Mouse (Mus musculus) mesoderm, embryonic 11.5 days (tissue): ENCODE data around the gene Gna12.
A peak's percentile ranks its signal among the peaks of the same experiment; 100 is the strongest.

Source experiments
- DNase-seq: peaks from one replicate; pipeline ENCODE4 v3.0.0-alpha.2; 2012; ENCODE audit warnings: low read depth, low spot score

Gene Gna12

DNA sequence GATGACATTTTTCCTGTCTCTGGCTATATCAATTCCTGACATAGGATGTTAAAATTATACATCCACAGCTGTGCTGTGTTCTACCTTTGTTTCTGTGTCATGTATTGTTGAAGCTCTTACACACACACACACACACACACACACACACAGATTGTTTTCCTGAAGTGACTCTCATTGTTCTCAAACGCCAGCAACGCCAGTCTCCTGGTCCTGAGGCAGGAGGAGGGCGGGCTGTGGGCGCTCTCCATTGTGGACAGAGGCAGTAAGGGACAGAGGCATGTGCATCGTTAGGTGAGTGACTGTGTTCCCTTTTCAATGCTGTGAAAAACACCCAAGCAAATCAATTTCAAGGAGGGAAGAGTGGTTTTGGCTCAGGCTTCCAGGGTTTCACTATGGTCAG, 77.0 kb downstream of the Gna12 start:
- DNase-seq = no peak

GRCm38 (mm10) chr5:140752639-140753038, 77.6 kb downstream of the Gna12 start:
- DNase-seq = no peak

DNA sequence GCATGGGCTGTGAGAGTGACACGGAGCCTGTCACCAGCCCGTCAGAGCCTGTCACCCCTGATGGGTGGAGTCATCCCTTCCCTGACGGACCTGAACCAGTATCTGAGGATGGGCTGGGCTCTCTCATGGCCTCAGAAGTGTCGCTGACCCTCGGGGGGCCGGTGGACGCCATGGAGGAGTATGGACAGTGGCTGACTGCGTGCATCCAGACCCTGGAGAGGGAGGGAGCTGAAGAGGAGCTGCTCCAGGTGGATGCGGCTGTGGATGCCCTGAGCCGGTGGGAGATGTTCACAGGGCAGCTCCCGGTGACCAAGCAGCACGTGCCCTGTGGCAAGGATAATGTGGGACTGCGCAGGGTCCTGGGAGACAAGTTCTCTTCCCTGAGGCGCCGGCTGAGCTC, 78.2 kb downstream of the Gna12 start:
- DNase-seq = no peak

DNA sequence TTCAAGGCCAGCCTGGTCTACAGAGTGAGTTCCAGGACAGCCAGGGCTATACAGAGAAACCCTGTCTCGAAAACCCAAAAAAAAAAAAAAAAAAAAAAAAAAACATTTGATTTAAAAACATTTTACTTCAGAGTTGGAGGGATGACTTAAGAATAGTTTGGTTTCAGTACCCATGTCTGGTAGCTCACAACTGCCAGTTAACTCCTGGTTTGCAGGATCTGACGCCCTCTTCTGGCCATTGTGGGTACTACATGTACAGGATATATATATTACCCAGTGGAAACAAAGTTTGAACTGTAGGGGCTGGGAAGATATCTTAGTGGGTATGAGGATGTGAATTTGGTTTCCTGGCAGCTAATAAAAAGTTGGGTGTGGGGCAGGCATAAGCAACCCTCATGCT, 79.3 kb downstream of the Gna12 start:
- DNase-seq = peak; percentile 44

DNA sequence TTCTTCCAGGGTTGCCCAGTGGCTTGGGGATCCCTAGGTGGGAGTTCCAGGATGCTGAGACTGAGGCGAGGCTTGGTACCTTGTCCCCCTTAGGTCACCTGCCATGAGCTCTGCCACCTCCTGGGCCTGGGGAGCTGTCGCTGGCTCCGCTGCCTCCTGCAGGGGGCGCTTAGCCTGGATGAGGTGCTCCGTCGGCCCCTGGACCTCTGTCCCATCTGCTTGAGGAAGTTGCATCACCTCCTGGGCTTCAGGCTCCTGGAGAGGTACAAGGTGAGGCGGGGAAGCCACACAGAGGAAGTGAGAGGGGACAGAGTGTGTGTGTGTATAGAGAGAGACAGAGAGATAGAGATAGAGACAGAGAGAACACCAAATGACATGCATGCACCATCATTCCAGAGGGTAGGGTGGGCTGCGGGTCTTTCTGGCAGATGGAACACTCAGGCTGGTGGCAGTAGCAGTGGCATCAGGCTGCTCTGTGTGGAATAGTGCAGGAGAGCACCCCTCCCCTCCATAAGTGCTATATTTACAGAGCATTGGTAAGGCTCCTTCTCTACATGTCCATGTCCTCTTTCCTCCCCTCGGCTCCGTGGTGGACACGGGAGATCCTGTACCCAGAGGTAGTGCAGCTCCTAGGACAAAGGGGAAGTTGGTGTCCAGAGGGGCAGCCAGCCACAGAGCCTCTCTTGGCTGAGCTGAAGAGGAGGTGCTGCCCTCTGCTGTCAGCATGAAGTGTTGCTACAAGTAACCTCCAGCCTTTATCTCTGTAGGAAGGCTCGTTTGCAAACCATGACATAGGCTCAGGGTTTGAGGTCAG, 81.0 kb downstream of the Gna12 start:
- DNase-seq = peak; percentile 86

DNA sequence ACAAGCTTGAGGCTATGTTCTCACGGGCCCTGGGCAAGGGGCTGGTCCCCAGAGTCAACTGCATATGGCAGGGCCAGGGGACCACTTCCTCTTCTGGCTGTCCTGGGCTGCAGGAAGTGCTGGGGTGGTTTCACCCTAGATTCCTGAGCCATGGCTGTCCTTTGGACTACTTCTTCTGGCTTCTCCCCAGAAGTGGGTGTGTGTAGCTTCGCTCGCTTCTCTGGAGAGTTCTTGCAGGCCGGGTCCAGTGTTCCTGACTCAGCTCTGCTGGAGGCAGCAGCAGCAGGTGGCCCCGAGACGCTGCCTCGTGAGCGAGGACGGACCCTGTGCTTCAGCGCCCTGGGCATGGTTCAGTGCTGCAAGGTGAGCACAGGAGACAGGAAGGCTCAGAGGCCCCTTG, 81.8 kb downstream of the Gna12 start:
- no peak for DNase-seq

- no peak for DNase-seq
Measured at GRCm38 (mm10) chr5:140743706-140744131, 86.5 kb downstream of the Gna12 start.

DNA sequence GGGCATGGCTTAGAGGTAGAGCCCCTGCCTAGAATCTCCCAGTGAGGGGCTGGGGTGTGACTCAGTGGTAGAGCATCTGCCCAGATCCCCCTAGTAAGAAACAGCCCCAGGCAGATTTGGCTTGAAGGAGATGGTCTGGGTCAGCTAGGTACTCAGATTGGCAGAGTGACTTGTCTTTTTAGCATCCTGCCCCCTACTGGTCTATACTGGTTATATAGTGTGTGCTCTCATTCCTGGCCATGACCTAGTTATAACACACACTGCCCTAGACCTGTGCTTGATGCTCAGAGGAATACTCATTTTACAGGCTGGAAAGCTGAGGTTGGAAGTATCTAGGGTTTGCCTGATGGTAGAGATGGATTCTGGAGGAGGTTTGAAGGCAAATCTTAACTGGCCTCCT, 88.4 kb downstream of the Gna12 start:
- DNase-seq = no peak

- DNase-seq = no peak
Measured at GRCm38 (mm10) chr5:140741040-140741439, 89.2 kb downstream of the Gna12 start.

- DNase-seq = no peak
Measured at GRCm38 (mm10) chr5:140739813-140740212, 90.4 kb downstream of the Gna12 start.

DNA sequence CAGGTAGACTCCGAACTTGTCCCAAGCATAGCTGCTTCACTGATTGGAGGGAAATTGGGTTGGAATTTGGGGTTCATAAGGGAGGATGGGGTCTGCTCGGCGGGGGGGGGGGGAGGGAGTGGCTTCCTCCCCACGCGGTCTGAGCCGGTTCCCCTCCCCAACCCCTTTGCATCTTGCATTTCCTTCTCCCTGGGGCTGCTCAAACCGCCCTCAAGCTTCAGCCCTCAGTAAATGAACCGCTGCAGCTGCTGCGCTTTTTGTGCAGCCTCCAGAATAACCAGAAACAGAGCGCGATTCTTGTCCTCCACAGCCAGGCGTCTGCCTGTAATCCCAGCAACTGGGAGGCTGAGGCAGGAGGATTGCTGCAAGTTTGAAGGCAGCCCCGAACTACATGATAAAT, 94.1 kb downstream of the Gna12 start:
- DNase-seq = no peak

DNA sequence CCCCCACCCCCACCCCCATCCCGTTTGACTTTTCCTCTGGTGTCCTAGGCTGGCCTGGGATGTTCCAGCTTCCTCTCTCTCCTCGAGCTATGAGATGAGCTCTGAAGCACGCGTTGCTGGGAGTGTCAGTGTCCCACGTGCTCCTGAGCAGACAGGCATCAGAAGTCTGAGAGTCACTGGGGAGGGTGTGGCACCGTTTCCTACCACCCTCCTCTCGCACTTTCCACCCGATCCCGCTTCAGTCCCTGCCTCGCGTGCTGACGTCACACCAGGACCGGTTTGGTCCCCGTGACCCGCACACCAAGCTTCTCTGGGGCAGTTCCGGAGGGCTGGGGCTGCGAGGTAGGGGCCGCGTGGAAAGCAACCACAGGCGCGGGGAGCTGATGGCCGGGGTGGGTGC, 94.9 kb downstream of the Gna12 start:
- peak; percentile 49 for DNase-seq

GRCm38 (mm10) chr5:140733336-140733735, 96.9 kb downstream of the Gna12 start:
- no peak for DNase-seq

DNA sequence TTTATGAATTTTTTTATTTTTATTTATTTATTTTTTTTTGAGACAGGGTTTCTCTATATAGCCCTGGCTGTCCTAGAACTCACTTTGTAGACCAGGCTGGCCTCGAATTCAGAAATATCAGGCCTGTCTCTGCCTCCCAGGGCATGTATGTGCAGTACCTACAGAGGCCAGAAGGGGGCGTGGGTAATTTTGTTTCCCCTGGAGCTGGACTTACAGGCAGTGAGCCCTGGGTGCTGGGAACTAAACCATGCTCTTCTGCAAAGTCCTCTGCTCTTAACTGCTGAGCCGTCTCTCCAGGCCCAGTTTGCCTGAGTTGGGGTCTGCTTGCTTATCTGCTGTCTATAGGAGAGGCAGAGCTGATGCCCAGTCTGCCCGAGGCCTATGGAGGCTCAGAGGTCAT, 98.0 kb downstream of the Gna12 start:
- no peak for DNase-seq

- DNase-seq = no peak
Measured at GRCm38 (mm10) chr5:140731040-140731797, 99.0 kb downstream of the Gna12 start.

DNA sequence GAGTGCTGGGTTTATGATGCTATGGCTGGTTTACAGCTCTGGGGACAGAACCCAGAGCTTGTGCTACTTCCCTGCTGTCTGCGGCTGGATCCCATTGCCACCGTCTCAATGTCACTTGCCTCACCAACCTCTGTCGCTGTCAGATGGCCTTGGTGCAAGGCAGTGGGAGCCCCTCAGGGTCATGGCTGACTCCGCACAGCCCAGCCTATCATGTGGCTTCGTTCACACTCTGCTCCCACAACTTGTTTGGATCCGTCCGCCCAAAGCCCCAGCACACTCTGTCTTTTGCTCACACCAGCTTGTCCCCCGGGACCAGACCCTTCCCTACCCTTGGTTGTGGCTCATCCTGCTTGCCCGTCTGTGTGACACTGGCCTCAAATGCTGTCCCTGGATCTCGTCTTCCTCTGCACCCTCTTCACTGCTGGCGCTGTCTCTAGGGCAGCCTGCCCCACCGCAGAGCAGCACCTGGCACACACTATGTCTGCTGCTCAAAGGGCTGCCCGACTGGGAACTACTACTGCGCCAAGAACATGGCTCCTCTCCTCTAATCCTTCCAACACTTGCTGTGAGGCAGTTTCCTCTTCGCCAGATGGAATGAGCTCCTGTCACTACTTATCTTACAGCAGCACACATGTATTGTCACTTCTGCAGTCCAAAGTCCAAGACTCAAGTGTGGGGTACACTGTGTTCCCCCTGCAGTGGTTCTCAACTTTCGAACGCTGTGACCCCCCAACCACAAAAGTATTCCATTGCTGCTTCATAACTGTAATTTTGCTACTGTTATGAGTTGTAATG, 103.1 kb downstream of the Gna12 start:
- no peak for DNase-seq

GRCm38 (mm10) chr5:140726062-140726839, 104.0 kb downstream of the Gna12 start:
- no peak for DNase-seq

- DNase-seq = no peak
Measured at GRCm38 (mm10) chr5:140723822-140724221, 106.4 kb downstream of the Gna12 start, which contains the start of gene Amz1. Gene Amz1 (plus strand): TSS chr5:140724127.

GRCm38 (mm10) chr5:140722121-140722520, 108.1 kb downstream of the Gna12 start:
- DNase-seq = no peak

DNA sequence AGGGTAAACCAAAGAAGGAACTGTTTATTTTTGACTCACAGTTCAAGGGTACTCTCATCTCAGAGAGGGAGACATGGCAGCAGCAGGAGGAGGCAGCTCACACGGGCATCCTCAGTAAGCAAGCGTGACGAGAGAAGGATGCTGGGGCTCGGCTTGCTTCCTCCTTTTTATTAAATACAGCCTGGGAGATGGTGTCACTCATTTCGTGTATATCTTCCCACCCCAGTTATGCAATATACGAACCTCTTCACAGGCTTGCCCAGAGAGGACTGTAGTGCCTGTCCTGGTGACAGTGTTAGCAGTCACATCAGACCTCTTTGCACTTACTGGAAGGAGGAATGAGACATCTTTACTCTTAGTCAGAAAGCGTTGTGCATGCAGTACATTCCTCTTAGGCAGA, 109.5 kb downstream of the Gna12 start:
- DNase-seq = no peak

DNA sequence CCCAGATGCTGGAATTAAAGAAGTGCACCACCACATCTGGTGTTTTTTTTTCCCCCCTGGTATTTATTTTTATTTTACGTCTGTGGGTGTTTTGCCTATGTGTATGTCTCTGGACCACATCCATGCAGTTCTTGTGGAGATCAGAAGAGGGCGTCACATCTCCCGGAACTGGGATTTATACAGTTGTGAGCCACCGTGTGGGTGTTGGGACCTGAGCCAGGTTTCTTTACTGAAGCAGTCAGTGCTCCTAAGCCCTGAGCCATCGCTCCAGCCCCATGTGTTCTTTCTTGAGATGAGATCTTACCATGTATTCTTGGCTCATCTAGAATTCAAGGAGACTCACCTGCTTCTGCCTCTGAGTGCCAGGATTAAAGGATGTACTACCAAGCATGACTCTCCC, 119.2 kb downstream of the Gna12 start:
- no peak for DNase-seq
